Mouse (Mus musculus) cerebral cortex, adult 2 months (tissue): Measurements from ENCODE around the gene Aldh16a1.

Source experiments
- WGBS: fragments of 180-500 bp; shearing (Covaris S2); methylation state at CpG from one replicate; pipeline ENCODE4 v1.1.7; 2018; 5-methylcytosine and 5-hydroxymethylcytosine counted together

The Aldh16a1 gene

GRCm38 (mm10) chr7:45134544-45135026 is 19.8 kb downstream of the Aldh16a1 start:
- 32% methylated on average over 12 of the region's 12 CpGs for WGBS

GRCm38 (mm10) chr7:45133446-45134159 is 20.8 kb downstream of the Aldh16a1 start:
- 83% methylated on average over 8 of the region's 8 CpGs for WGBS

GRCm38 (mm10) chr7:45131850-45132249 is 22.5 kb downstream of the Aldh16a1 start:
- 91% methylated on average over 11 of the region's 11 CpGs for WGBS

GRCm38 (mm10) chr7:45129776-45130512 is 24.4 kb downstream of the Aldh16a1 start:
- WGBS, result 70% methylated on average over 15 of the region's 15 CpGs

- 1% methylated on average over 17 of the region's 17 CpGs for WGBS
These were observed 25.1 kb downstream of the Aldh16a1 start for GRCm38 (mm10) chr7:45129318-45129717.

GRCm38 (mm10) chr7:45128624-45129246 is 25.6 kb downstream of the Aldh16a1 start, which contains the start of gene Rpl13a:
Gene Rpl13a, minus strand, starts transcription at chr7:45128761.
- WGBS, result under 1% methylated on average over 48 of the region's 48 CpGs

GRCm38 (mm10) chr7:45127700-45128224 is 26.6 kb downstream of the Aldh16a1 start:
- WGBS, result under 1% methylated on average over 6 of the region's 6 CpGs

- 37% methylated on average over 21 of the region's 21 CpGs for WGBS
These were observed 27.3 kb downstream of the Aldh16a1 start for GRCm38 (mm10) chr7:45126844-45127699.

GRCm38 (mm10) chr7:45126147-45126843 is 28.1 kb downstream of the Aldh16a1 start:
- 73% methylated on average over 17 of the region's 17 CpGs for WGBS

GRCm38 (mm10) chr7:45125649-45126048 is 28.7 kb downstream of the Aldh16a1 start:
- 52% methylated on average over 5 of the region's 5 CpGs for WGBS

GRCm38 (mm10) chr7:45125144-45125600 is 29.2 kb downstream of the Aldh16a1 start:
- WGBS, result 32% methylated on average over 7 of the region's 7 CpGs

GRCm38 (mm10) chr7:45124224-45125143 is 29.9 kb downstream of the Aldh16a1 start, which contains the start of gene Rps11:
Gene Rps11, minus strand, starts transcription at chr7:45124439.
- 1% methylated on average over 59 of the region's 59 CpGs for WGBS

- WGBS, result 16% methylated on average over 12 of the region's 12 CpGs
These were observed 31.2 kb downstream of the Aldh16a1 start for GRCm38 (mm10) chr7:45123186-45123570.

- 70% methylated on average over 15 of the region's 15 CpGs for WGBS
These were observed 31.7 kb downstream of the Aldh16a1 start for GRCm38 (mm10) chr7:45122561-45123185.

GRCm38 (mm10) chr7:45121404-45121803 is 33.0 kb downstream of the Aldh16a1 start:
- 52% methylated on average over 8 of the region's 8 CpGs for WGBS

GRCm38 (mm10) chr7:45119780-45120709 is 34.3 kb downstream of the Aldh16a1 start:
- WGBS, result 73% methylated on average over 5 of the region's 5 CpGs

GRCm38 (mm10) chr7:45118336-45118735 is 36.0 kb downstream of the Aldh16a1 start:
- 94% methylated on average over 6 of the region's 6 CpGs for WGBS

GRCm38 (mm10) chr7:45117566-45117965 is 36.8 kb downstream of the Aldh16a1 start:
- 78% methylated on average over 8 of the region's 8 CpGs for WGBS
